Mouse (Mus musculus) lung, postnatal 14 days (tissue): ENCODE measurements at regions not wholly inside any gene's neighbourhood (a gene's known extent, or its start where the extent isn't known, plus 50 kb on each side); places are given as distances from the start of the nearest gene placed in this dataset.

Experiments
- DNase-seq: peaks from one replicate; pipeline ENCODE4 v3.0.0; 2021

GRCm38 (mm10) chr16:62681880-62682279 is 104.7 kb downstream of the Nsun3 start:
- no peak for DNase-seq

GRCm38 (mm10) chr16:62676815-62677214 is 109.8 kb downstream of the Nsun3 start:
- DNase-seq, result no peak

GRCm38 (mm10) chr16:62657383-62657782 is 129.2 kb downstream of the Nsun3 start:
- DNase-seq, result no peak

GRCm38 (mm10) chr16:62654436-62654835 is 132.2 kb downstream of the Nsun3 start:
- DNase-seq, result no peak

GRCm38 (mm10) chr16:62653817-62654216 is 132.8 kb downstream of the Nsun3 start:
- no peak for DNase-seq

GRCm38 (mm10) chr16:62652769-62653465 is 133.7 kb downstream of the Nsun3 start:
- no peak for DNase-seq

- no peak for DNase-seq
These were observed 135.8 kb downstream of the Nsun3 start for GRCm38 (mm10) chr16:62650856-62651255.

GRCm38 (mm10) chr16:62648326-62648725 is 138.3 kb downstream of the Nsun3 start:
- DNase-seq, result no peak

GRCm38 (mm10) chr16:62646113-62646512 is 140.5 kb downstream of the Nsun3 start:
- no peak for DNase-seq

- DNase-seq, result no peak
These were observed 143.7 kb downstream of the Nsun3 start for GRCm38 (mm10) chr16:62642859-62643403.

- no peak for DNase-seq
These were observed 162.7 kb downstream of the Nsun3 start for GRCm38 (mm10) chr16:62623938-62624337.

- DNase-seq, result no peak
These were observed 175.7 kb downstream of the Nsun3 start for GRCm38 (mm10) chr16:62610873-62611272.

GRCm38 (mm10) chr16:62608617-62609016 is 178.0 kb downstream of the Nsun3 start:
- no peak for DNase-seq

GRCm38 (mm10) chr16:62605920-62606319 is 180.7 kb downstream of the Nsun3 start:
- no peak for DNase-seq

- no peak for DNase-seq
These were observed 224.6 kb downstream of the Nsun3 start for GRCm38 (mm10) chr16:62562051-62562450.

- DNase-seq, result no peak
These were observed 243.5 kb downstream of the Nsun3 start for GRCm38 (mm10) chr16:62543156-62543555.

GRCm38 (mm10) chr16:62537730-62538479 is 248.7 kb downstream of the Nsun3 start:
- DNase-seq, result no peak

- DNase-seq, result no peak
These were observed 277.3 kb downstream of the Nsun3 start for GRCm38 (mm10) chr16:62509321-62509720.

- peak; percentile 17 for DNase-seq
These were observed 279.7 kb downstream of the Nsun3 start for GRCm38 (mm10) chr16:62506725-62507482.

GRCm38 (mm10) chr16:62500870-62501269 is 285.7 kb downstream of the Nsun3 start:
- DNase-seq, result no peak

- no peak for DNase-seq
These were observed 286.3 kb downstream of the Nsun3 start for GRCm38 (mm10) chr16:62500334-62500733.

GRCm38 (mm10) chr16:62498761-62499160 is 287.9 kb downstream of the Nsun3 start:
- no peak for DNase-seq

GRCm38 (mm10) chr16:62496697-62497096 is 289.9 kb downstream of the Nsun3 start:
- DNase-seq, result no peak
